Mouse (Mus musculus) lung, embryonic 14.5 days (tissue): ENCODE measurements around the gene Tor1aip1. TPM values are rescaled to one million over a fixed set of nuclear protein-coding genes. Genes with fewer than 3 reads are reported as not detected.

ENCODE experiments used
- ATAC-seq: fragments of 200-750 bp; cut with Nextera tagmentation; 2 replicates; pipeline ENCODE4 v1.8.0; 2017; ENCODE audit warnings: mild to moderate bottlenecking, moderate TSS enrichment, moderate library complexity; ENCODE audit not compliant: insufficient read depth
- DNase-seq: peaks from one replicate; pipeline ENCODE4 v3.0.0-alpha.2; 2015
- H3K27ac ChIP-seq: fragments of 300-500 bp; sonication (generic); 2 replicates; pipeline ENCODE4 v1.5.1; 2014; ENCODE audit warnings: low read depth, mild to moderate bottlenecking, moderate library complexity
- H3K27me3 ChIP-seq: fragments of 300-500 bp; sonication (generic); 2 replicates; pipeline ENCODE4 v1.6.1; 2014; ENCODE audit warnings: low read length, control low read depth; ENCODE audit not compliant: insufficient read depth
- H3K36me3 ChIP-seq: fragments of 300-500 bp; sonication (generic); 2 replicates; pipeline ENCODE4 v1.6.1; 2014; ENCODE audit warnings: control low read depth; ENCODE audit not compliant: insufficient read depth
- H3K4me1 ChIP-seq: fragments of 300-500 bp; sonication (generic); 2 replicates; pipeline ENCODE4 v1.6.1; 2014; ENCODE audit warnings: antibody characterized with exemption, control low read depth; ENCODE audit not compliant: insufficient read depth
- H3K4me2 ChIP-seq: fragments of 300-500 bp; sonication (generic); 2 replicates; pipeline ENCODE4 v1.6.1; 2014; ENCODE audit warnings: mild to moderate bottlenecking
- H3K4me3 ChIP-seq: fragments of 300-500 bp; sonication (generic); 2 replicates; pipeline ENCODE4 v1.5.1; 2014; ENCODE audit warnings: low read depth, low read length
- H3K9ac ChIP-seq: fragments of 300-500 bp; sonication (generic); 2 replicates; pipeline ENCODE4 v1.6.1; 2014
- H3K9me3 ChIP-seq: fragments of 300-500 bp; sonication (generic); 2 replicates; pipeline ENCODE4 v1.6.1; 2016; ENCODE audit warnings: low read depth, low read length, control low read depth
- CTCF ChIP-seq: IDR thresholded peaks from 2 replicates; pipeline ENCODE4 v1.5.1; 2016; ENCODE audit warnings: antibody characterized with exemption, low read depth
- whole genome bisulfite sequencing: fragments of 180-500 bp; shearing (Covaris S2); extraction: QIAGEN DNeasy Blood & Tissue Kit; methylation state at CpG from one replicate; pipeline ENCODE4 v1.1.7; 2014; 5-methylcytosine and 5-hydroxymethylcytosine counted together
- polyA plus RNA-seq: library from polyadenylated mRNA; unstranded; fragments of >200 nt; fragmentation: Nextera tagmentation; extraction: Ambion mirVana; gene quantifications from 2 replicates; pipeline ENCODE4 v1.2.1, GENCODE M21; 2014

Tor1aip1 gene
- polyA plus RNA-seq, 1 experiment from 2014 or later, result 45.9 TPM

- ATAC-seq (no peak), DNase-seq (no peak)
- no peak for TF ChIP-seq CTCF
- Histone ChIP-seq H3K9me3 (no peaks in the 10 kb centered on the region), H3K27ac (no peak overlapping the region), H3K4me1 (peaks cover 5% of the 10 kb centered on the region), H3K27me3 (no peaks in the 10 kb centered on the region), H3K36me3 (peaks cover 26% of the 10 kb centered on the region), H3K4me2 (no peak overlapping the region), H3K4me3 (no peak overlapping the region), H3K9ac (no peak overlapping the region)
- WGBS, result 68% methylated on average over 14 of the region's 14 CpGs
Observed at GRCm38 (mm10) chr1:156070106-156070505, 33.8 kb upstream of the Tor1aip1 start.

- no peak overlapping the region for H3K4me3 ChIP-seq
- peaks cover 57% of the 10 kb centered on the region for H3K36me3 ChIP-seq
- ATAC-seq, result no peak
- H3K9me3 ChIP-seq, result no peaks in the 10 kb centered on the region
- no peaks in the 10 kb centered on the region for H3K4me1 ChIP-seq
- no peaks in the 10 kb centered on the region for H3K27me3 ChIP-seq
- no peak for DNase-seq
- 63% methylated on average over 3 of the region's 3 CpGs for WGBS
- no peak for TF ChIP-seq CTCF
- no peak overlapping the region for H3K9ac ChIP-seq
- H3K4me2 ChIP-seq, result no peak overlapping the region
- no peak overlapping the region for H3K27ac ChIP-seq
Observed at GRCm38 (mm10) chr1:156066133-156066532, 29.9 kb upstream of the Tor1aip1 start.

GRCm38 (mm10) chr1:156062193-156062592 is 25.9 kb upstream of the Tor1aip1 start:
- WGBS, result 84% methylated on average over 4 of the region's 4 CpGs
- H3K9me3 ChIP-seq, result no peaks in the 10 kb centered on the region
- ATAC-seq (no peak), DNase-seq (no peak)
- H3K27ac ChIP-seq, result no peak overlapping the region
- no peak for TF ChIP-seq CTCF
- no peak overlapping the region for H3K4me2 ChIP-seq
- H3K36me3 ChIP-seq, result peaks cover 67% of the 10 kb centered on the region
- no peaks in the 10 kb centered on the region for H3K27me3 ChIP-seq
- H3K9ac ChIP-seq, result no peak overlapping the region
- H3K4me1 ChIP-seq, result no peaks in the 10 kb centered on the region
- H3K4me3 ChIP-seq, result no peak overlapping the region

- peaks cover 63% of the 10 kb centered on the region for H3K36me3 ChIP-seq
- no peak overlapping the region for H3K9ac ChIP-seq
Observed at GRCm38 (mm10) chr1:156058207-156058606, 21.9 kb upstream of the Tor1aip1 start.

GRCm38 (mm10) chr1:156046688-156047087 is 10.4 kb upstream of the Tor1aip1 start:
- Histone ChIP-seq H3K27ac (no peak overlapping the region), H3K27me3 (no peaks in the 10 kb centered on the region), H3K9me3 (no peaks in the 10 kb centered on the region), H3K36me3 (peaks cover 89% of the 10 kb centered on the region), H3K9ac (no peak overlapping the region), H3K4me3 (no peak overlapping the region), H3K4me1 (0 out of 2 replicates have a peak, but pooled peaks cover 2% of the 10 kb centered on the region), H3K4me2 (no peak overlapping the region)
- DNase-seq (no peak), ATAC-seq (no peak)
- TF ChIP-seq CTCF, result no peak
- 84% methylated on average over 3 of the region's 3 CpGs for WGBS

More at GRCm38 (mm10) chr1:156058207-156058606, 21.9 kb upstream of the Tor1aip1 start:
- Histone ChIP-seq H3K9me3 (no peaks in the 10 kb centered on the region), H3K27ac (no peak overlapping the region), H3K4me3 (no peak overlapping the region), H3K27me3 (no peaks in the 10 kb centered on the region), H3K4me2 (no peak overlapping the region), H3K4me1 (no peaks in the 10 kb centered on the region)
- no peak for TF ChIP-seq CTCF
- WGBS, result 82% methylated on average over 2 of the region's 2 CpGs
- DNase-seq (no peak), ATAC-seq (no peak)

- Histone ChIP-seq H3K36me3 (peaks cover 64% of the 10 kb centered on the region), H3K27me3 (no peaks in the 10 kb centered on the region), H3K4me2 (no peak overlapping the region), H3K4me3 (no peak overlapping the region), H3K9me3 (no peaks in the 10 kb centered on the region), H3K27ac (no peak overlapping the region), H3K9ac (no peak overlapping the region), H3K4me1 (0 out of 2 replicates have a peak, but pooled peaks cover 2% of the 10 kb centered on the region)
- WGBS, result 70% methylated on average over 5 of the region's 5 CpGs
- DNase-seq (no peak), ATAC-seq (no peak)
- no peak for TF ChIP-seq CTCF
Observed at GRCm38 (mm10) chr1:156044211-156044611, 7.9 kb upstream of the Tor1aip1 start.

- Histone ChIP-seq H3K36me3 (peaks cover 52% of the 10 kb centered on the region), H3K27ac (no peak overlapping the region), H3K4me2 (0 out of 2 replicates have a peak overlapping the region, but pooled peaks have one; percentile 16), H3K9ac (no peak overlapping the region; the same call in 1 of the 2 replicates), H3K4me1 (0 out of 2 replicates have a peak, but pooled peaks cover 2% of the 10 kb centered on the region), H3K4me3 (no peak overlapping the region), H3K9me3 (no peaks in the 10 kb centered on the region), H3K27me3 (no peaks in the 10 kb centered on the region)
- peak; percentile 85 for DNase-seq
- TF ChIP-seq CTCF, result peak; percentile 74
- WGBS, result 24% methylated on average over 4 of the region's 4 CpGs
- ATAC-seq, result no peak
Observed at GRCm38 (mm10) chr1:156043027-156043426, 6.7 kb upstream of the Tor1aip1 start.
